Comparison of ENCODE assay signal across 26 mouse cellular contexts in genomic region chr1:119075916-119076315, GRCm38 (mm10). TPM values are rescaled to one million over a fixed set of nuclear protein-coding genes. Genes with fewer than 3 reads are reported as not detected.
"Had no signal": no experiment of that assay in that cellular context is flagged by ENCODE, and none has a peak within 500 bp of the region (broad histone marks: within the 10 kb centered on the region; RNA-seq: fewer than 3 reads in every experiment).

No protein-coding gene starts in this region.

- H3K9me3 ChIP-seq: heart, embryonic 13.5 days; heart, embryonic 15.5 days; hindbrain, embryonic 13.5 days; hindbrain, embryonic 15.5 days; limb, embryonic 10.5 days; limb, embryonic 12.5 days; liver, embryonic 13.5 days; liver, embryonic 15.5 days had no signal

- ATAC-seq: hindbrain, postnatal 0 days; intestine, embryonic 16.5 days had no signal

- H3K4me2 ChIP-seq: heart, embryonic 11.5 days; heart, embryonic 13.5 days; heart, embryonic 15.5 days; hindbrain, embryonic 13.5 days; hindbrain, embryonic 15.5 days; limb, embryonic 12.5 days; liver, embryonic 11.5 days; liver, embryonic 13.5 days; liver, embryonic 15.5 days had no signal

- DNase-seq: gastrocnemius, postnatal 14 days; gastrocnemius, postnatal 36 days; heart, adult 11 months; heart, adult 2 months; heart, postnatal 14 days; heart, postnatal 36 days; kidney, adult 8-10 months; kidney, postnatal 10 days; kidney, postnatal 25 days; kidney, postnatal 4 days; liver; liver, embryonic 13.5 days had no signal

- H3K4me3 ChIP-seq: heart, adult 2 months; heart, embryonic 13.5 days; heart, embryonic 15.5 days; hindbrain, embryonic 13.5 days; hindbrain, embryonic 15.5 days; layer of hippocampus, adult 2 months; left cerebral cortex, adult 2 months; limb, embryonic 10.5 days; limb, embryonic 12.5 days; liver, embryonic 13.5 days; liver, embryonic 15.5 days had no signal

- H3K36me3 ChIP-seq: heart, embryonic 13.5 days; heart, embryonic 15.5 days; hindbrain, embryonic 13.5 days; hindbrain, embryonic 15.5 days; limb, embryonic 10.5 days; limb, embryonic 12.5 days; liver, embryonic 13.5 days; liver, embryonic 15.5 days had no signal

- H3K4me1 ChIP-seq: hindbrain, embryonic 13.5 days; hindbrain, embryonic 15.5 days; liver, embryonic 13.5 days; liver, embryonic 15.5 days had no signal

- H3K9ac ChIP-seq: heart, embryonic 13.5 days; heart, embryonic 15.5 days; hindbrain, embryonic 13.5 days; hindbrain, embryonic 15.5 days; limb, embryonic 12.5 days; liver, embryonic 13.5 days; liver, embryonic 15.5 days had no signal

- H3K27ac ChIP-seq: heart, adult 2 months; heart, embryonic 13.5 days; heart, embryonic 15.5 days; hindbrain, embryonic 13.5 days; hindbrain, embryonic 15.5 days; hindbrain, postnatal 0 days; layer of hippocampus, adult 2 months; left cerebral cortex, adult 2 months; limb, embryonic 10.5 days; limb, embryonic 12.5 days; liver, embryonic 13.5 days; liver, embryonic 15.5 days had no signal

RNA-seq across cellular contexts. Expression of gene Gli2, which starts 22.5 kb away (rescaled TPM):
- total RNA-seq: hematopoietic stem cell, adult 5-6 weeks had no signal
